Mouse (Mus musculus) kidney, adult 9 months (tissue): ENCODE measurements at regions not wholly inside any gene's neighbourhood (a gene's known extent, or its start where the extent isn't known, plus 50 kb on each side); places are given as distances from the start of the nearest gene placed in this dataset.

Experiments used
- DNase-seq: peaks from one replicate; pipeline ENCODE4 v3.0.0; 2022

DNA sequence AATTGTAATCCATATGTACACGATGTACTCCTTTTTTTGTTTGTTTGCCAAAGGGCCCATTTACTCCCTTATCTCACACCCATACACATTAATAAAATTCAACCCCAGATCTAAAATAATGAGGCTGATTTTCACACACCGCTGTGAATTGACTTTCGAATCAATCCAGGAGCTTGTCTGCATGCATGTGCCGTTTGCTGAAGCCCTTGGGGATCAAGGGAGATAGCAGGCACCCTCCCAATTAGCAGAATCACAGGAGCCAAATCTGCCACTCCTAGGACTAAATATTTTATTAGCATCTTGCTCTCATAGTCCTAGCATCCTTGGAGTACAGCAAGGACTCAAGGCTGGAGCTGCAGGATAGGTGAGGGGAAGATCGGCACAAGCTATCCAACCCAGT, 520.0 kb upstream of the Mpdz start:
- DNase-seq: no peak

DNA sequence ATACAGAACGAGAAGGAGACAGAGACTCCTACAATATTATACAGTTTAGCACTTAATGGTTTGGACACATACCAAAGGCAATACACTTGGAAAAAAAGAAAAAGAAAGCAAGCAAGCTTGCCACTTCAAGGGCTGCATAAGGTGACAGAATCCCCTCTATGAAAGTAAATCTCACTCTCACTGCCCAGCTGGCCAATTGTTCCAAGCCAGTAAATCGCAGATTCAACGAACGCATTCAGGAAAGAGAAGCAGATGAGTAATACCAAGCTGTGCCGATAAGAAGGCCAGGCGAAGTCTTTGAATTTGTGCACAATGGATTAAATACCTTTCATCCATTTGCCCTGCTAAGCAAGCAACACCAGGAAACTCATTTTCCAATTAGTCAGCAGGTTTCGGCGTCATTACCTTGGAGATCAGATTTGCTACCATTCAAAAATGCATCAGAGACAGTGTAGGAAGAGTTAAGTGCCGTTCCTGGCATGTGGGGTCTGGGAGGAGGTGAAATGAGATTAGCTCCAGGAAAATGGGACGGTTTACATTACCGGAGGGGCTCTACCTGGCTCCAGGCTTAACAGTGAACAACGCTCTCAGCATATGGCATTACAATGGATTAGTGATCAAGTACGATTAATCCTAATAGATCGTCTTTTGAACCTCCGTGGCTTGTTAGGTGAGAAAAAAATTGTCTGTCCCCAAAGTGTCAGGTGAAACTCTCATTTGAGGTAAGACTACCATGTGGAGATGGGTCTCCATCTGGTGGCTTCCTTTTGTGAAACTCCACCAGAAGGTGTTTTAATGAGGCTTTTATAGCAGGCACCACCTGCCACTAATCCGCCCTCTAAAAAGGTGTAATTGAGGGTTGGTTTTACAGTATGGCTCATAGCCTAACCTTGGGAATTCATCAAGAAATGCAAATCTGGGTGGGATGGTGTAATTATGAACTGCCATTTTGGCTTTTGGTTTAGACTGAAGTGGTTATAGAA, 518.2 kb upstream of the Mpdz start:
- DNase-seq: no peak

DNA sequence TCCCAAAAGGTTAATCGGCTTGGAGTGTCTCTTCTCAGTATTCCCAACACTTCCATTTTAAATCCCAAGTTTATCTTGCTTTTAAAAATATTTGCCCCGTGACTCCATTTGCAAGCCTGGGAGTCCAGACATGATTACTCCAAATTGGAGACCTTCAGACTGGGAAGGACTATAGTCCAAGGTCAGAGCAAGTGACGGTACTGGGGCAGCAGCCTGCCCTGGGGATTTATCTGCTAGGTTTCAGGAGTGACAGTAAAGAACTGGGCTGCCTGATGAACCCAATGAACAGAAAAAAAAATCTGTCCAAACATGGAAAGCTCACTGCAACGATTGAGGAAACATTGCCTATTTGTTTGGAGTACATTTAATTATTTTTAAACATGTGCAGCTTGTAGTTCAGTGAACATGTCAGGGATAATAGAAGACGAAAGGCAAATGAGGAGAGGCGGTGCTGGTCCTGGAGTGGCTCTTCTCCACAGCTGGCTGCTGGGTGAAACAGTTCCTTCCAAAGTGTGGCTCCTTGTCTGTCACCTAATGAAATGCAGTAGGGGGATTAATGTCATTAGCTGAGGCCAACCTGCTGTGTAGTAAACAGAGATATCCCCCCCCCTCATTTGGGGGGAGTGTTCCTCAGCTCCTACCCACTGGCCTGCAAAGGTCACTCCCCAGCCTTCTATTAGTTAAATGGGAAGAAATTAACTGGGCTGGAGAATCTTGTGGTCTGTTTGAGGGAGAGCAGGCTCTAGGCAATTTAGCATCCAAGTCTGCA, 514.5 kb upstream of the Mpdz start:
- DNase-seq: no peak

- no peak for DNase-seq
These were observed 510.4 kb upstream of the Mpdz start for GRCm38 (mm10) chr4:81953023-81953422.

DNA sequence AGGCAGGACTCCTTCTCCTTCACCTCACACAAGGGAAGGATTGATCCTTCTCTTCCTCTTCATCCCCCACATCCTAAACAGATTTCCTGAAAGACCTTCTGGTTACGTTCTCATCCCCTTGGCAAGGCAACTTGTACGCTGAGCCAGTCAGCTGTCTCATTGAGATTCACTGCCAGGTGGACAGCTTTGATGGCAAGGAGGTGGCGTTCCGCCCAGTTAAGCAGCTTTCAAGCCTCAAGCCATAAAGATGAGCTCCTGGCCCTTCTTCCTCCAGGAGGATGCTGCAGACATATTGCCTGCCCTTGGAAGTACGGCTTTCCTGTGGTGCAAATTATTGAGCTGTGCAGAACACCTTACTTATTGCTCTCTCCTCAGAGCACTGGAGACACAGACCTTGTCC, 494.8 kb upstream of the Mpdz start:
- no peak for DNase-seq

GRCm38 (mm10) chr4:81930956-81931355, 488.3 kb upstream of the Mpdz start:
- no peak for DNase-seq

DNA sequence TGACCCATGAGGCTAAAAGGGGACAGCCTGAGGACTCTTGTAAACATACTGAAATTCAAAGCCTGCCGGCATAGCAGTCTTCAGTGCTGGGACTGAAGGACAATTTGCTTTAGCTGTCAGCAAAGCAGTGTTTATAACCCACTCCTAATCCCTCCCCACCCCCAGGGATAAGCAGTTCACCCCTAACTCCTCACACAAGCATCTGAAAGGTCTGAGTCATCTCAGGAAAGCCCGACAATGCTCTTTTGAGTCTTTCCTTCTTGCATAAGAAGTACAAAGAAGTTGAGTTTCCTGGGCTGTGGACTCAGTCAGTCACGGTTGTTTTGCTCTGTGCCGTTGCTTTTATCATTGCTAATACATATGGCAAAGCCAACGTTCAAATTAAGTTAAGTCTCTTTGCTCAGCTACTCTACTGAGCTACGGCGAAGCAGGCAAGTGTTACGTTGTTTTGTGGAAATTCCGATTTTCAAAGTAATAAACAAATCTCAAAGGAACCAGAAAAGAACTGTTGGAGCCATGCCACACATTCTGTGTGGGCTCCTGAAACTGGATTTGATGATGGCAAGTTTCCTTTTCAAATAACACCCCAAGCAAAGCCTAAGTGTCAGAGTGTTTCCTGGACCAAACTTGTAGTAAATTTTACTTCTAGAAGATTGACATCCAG, 486.1 kb upstream of the Mpdz start:
- DNase-seq: no peak

DNA sequence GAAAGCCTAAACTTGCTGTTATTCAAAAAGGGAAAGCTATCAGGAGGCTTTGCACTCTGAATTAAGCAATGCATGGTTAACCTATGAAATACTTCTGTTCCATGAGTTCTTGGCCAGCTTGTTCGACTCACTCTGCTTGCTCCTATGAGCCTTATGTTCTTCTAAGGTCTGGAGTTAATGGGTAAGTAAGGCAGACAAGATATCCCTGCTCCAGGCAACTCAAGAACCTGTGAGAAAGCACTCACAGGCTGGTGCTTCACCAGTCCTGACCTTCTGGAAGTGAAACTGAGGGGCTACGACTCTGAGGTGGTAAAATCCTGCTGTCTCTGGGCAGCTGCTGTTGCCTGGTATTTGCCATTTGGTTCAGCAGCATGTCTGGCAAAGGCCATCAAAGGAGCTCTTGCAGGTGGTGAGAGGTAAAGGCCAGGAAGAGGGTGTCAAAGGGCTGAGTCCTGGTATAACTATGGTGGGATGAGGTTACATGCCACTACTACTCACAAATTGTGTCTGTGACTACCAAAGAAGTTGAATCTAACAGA, 484.6 kb upstream of the Mpdz start:
- DNase-seq: no peak

DNA sequence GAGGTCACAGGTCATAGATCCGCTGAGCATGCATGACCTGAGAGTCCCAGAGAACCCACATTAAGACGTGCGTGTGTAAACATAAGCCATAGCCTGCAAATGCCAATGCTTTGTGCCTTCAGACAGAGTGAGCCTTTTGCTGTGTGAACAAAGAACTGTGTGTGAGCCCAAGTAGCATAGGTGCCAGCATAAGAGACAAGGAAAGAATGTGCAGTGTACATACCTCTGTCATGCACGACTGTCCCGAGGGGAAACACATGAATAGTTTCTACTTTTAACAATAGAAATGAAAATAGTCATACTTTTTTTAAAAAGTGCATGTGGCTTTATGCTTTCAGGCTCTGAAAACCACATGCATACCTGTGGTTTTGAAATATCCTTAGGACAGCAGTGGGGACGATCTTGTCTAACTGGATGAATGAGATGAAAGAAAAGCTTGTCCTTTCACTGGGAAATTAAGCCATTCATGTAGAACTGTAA, 484.1 kb upstream of the Mpdz start:
- no peak for DNase-seq

- no peak for DNase-seq
These were observed 483.0 kb upstream of the Mpdz start for GRCm38 (mm10) chr4:81925611-81926010.

- no peak for DNase-seq
These were observed 481.5 kb upstream of the Mpdz start for GRCm38 (mm10) chr4:81924120-81924519.

DNA sequence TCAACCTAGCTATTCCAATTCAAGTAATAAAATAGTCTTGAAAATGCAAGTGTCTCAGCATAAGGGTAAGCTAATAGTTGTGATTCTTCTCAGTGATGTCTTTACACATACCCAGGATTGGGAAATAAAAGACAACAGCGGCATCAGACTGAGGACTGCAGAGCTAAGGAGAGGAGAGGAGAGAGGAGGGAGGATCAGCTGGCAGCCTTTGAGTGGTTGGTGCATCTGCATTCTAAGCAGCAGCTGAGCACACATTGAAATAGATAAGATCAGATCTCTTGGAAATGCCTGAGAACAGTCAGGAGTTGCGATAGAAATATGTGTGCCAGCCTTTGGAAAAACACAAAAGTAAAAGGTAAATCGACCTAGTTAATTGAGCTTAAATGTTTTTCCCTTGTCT, 480.3 kb upstream of the Mpdz start:
- DNase-seq: no peak

GRCm38 (mm10) chr4:81914971-81915370, 472.4 kb upstream of the Mpdz start:
- no peak for DNase-seq

DNA sequence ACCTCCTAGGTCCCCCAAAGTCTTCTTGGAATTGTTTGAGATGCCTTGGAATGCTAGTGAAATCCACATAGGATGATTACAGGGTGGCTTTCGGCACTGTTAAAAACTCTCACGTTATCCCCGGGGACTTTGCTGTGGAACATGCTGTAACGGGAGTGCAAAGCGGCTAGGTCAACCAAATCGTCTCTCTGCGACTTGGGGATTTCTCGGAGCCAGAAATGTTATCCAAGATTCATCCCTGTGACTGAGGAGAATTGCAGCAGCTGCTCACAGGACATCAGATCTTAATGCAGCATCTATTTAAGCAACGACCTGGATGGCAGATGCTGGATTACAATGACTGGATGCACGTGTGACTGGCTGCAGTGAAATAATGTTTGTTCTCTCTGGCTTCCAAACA, 470.7 kb upstream of the Mpdz start:
- no peak for DNase-seq

DNA sequence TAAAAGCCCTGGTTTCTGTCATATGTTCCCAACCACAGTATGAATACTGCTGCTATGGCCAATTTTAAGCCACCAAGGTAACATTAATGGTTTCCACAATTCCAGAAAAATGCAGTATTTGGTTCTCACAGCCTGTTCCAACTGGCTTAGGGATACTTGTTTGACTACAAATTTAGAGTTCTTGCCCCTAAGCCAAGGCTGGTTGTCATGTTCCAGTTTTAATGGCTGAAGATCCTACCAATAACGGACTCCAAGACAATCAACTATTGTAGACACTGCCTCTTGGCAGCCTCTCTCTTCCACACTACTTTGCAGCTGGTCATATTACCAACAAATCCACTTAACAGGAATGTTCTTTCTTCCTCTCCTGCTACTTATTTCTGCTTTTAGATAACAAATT, 470.0 kb upstream of the Mpdz start:
- DNase-seq: no peak

GRCm38 (mm10) chr4:81899961-81900540, 457.4 kb upstream of the Mpdz start:
- no peak for DNase-seq

DNA sequence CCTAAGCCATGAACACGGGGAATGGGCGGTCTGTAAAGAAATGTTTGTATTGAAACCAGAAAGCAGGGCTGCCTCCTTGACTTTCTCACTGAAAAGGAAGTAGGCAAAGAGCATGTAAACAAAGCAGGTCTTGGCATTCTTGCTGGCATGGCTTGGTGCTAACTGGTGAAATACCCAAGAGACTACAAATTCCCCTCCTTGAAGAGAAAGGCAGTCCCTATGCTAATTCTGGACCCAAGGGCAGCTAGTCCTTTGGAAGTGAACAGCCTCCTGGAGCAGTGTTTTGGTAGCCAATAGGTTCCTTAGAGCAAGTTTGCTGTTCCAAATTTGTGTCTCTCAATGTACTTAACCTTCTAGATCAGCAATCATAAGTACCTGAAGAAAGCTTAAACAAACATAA, 456.0 kb upstream of the Mpdz start:
- DNase-seq: no peak

DNA sequence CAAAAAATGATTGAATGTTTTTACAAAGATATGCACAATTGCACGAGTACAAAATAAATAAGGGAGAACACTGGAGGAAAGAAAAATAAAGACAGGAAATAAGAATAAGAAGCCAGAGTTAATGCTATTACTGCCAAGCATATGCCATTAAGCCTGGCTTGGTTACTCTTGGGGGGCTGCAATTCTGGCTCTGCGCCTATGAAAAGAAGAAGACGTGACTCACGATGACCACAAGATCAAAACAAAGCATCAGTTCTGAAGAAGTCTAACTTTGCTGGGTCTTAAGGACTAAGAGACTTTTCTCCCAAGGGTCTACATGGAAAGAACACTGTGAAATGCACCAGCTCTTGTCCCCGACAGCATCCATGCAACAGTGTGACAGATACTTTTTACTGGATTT, 454.8 kb upstream of the Mpdz start:
- DNase-seq: no peak

DNA sequence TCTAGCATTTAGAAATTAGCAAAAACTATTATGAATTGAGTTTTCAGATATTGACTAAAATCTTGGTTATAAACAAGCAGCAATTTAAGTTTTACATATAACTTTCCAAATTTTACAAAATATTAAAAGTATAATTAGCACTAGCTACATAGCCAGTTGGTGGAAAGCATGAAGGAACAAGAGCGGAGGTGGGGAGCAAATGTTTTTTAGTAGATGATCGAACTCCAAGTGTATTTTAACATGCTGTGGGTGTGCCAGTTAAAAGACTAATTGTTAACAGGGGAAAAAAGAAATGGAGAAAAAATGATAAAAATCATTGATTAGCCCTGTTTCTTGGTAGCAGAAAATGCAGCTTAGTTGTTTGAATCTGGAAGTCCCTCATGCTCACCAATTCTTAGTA, 426.3 kb upstream of the Mpdz start:
- DNase-seq: no peak

DNA sequence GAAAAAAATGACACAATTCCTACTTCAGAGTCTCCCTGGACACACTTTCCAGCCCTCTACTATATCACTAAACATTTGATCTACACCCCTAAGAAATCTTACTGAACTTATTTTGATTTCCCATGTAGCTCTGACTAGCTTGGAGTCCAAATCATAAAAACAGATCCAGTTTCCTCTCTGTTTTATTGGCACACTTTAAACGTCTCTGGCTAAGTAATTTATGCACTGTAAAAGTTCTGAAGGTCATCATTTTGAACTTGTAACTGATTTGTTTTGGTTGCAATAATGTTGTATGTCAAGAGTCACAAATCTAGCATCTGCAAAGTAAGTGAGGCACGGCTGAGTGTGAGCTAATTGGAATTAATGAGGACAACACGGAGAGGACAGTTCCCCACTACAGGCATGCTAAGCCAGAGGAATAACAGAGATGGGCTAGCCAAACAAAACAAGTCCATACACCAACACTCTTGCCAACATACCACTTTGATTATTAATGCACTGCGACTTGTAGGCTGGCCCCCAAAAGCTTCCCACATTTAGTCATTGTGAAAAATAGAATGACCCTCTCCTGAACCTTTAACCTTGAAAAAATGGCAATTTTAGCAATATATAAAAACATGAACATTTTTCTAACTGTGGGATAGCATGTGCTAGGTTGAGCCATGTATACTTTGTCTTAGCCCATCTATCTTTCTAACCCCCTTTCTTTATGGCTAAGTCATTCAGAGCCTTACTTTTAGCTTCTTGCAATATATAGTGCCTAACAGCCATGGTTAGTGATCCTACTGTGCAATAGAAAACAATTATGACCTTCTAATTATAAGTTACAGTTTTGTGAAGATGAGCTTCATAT, 399.3 kb upstream of the Mpdz start:
- peak; percentile 8 for DNase-seq

DNA sequence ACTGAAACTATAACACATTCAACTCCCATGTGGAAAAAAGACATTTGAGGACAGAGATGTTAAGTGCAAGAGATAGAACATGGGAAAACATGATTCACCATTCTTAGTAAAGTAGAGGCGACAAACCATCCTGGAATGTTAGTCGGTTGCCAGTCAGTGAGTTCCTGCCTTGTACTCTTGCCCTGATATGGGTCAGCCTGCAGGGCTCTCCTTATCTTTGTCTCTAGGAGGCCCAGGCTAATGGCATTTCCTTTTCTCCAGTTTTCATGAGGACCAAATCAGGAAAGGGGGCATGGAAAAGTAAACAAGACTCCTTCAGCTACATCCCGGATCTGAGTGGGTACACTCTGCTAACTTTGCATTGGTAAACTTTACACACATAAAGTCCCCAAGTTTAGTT, 387.4 kb upstream of the Mpdz start:
- no peak for DNase-seq

DNA sequence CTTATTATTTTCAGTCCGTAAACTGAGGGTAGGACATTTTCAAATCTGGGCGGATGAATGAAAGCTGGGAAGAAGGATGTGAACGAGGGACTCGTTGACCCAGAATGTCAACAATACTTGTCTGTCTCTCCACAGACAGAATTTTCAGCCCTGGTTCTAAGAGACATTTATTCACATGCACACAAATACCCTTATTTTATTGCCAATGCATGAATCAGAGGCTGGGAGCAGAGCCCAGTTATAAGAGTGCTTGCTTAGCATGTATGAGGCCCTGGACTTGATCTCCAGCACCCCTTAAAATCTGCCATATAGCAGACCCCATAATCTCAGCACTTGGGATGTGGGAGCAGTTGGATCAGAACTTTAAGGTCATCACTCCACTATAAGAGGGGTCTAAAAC, 384.8 kb upstream of the Mpdz start:
- DNase-seq: no peak
